Mouse (Mus musculus): ENCODE results near the gene Rnf19b.

Gene Rnf19b

DNA sequence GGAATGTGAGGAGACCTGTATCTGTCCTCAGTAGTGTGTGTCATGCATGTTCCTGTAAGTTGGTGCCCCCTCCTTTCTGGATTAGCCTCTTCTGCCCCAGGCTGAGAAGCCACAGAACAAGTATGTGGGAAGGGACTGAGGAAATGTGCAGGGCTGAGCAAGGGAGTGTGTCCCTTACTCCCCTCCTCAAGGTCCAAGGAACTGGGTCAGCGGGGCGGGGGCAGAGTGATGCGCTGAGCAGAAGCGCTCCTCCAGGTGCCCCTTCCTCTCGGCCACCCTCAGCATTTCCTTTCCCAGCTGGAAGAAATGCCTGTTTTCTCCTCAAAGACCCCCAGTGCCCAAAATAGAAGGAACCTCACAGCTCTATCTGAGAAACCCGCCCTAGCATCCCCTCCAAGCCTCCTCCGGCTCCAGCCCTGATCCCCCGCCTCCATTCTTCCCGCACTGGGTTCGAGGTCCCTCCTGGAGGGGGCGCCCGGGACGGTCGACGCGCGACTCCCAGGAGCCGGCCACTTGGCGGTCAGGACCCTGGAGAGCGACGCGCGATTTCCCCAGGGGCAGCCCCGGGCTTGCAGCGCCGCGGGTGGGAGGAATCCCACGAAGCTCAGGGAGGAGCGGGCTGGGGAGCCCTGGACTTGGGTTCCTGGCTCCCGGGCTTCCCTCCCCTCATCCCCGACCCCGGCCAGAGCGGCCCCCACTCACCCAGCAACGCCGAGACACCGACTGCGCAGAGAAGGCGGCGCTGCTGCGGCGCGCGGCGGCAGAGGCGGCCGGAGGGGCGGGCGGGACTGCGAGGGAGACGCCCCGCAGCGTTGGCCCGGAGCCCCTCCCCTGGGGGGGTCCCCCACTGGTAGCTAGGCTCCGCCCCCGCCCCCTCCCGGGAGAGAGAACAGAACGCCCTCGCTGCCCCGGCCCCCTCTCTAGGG is 62.7 kb downstream of the Rnf19b start:
- peak; percentile 81 for DNase-seq

DNA sequence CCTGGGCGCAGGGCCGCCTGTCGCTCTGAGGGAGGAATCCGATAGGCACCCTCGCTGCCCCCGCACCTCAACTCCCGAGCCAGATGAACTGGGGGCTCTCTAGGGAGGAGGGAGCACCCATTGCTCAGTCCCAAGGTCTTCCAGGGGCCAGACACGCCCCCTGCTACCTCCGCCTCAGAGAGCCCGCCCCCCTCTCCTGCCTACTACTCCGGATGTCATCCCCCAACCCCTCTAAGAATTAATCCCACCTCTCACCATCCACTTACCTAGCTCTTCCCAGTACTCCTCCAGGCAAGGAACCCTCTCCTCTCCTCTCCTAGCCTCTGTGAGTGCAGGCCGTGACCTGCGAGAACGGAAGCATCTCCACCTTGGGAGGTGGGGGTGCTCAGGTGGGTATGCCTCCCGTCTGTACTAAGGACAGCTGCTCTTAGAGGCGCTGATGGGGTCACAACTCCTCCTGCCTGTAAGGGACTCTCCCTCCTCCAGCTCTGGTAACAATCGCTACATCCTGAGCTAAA is 63.6 kb downstream of the Rnf19b start, which contains the start of gene Hpca:
Gene Hpca, minus strand, starts transcription at position 468 of the 518 bp plus-strand sequence.
- no peak for DNase-seq

- no peak for DNase-seq
These were observed 64.0 kb downstream of the Rnf19b start for GRCm38 (mm10) chr4:129122107-129122506.

DNA sequence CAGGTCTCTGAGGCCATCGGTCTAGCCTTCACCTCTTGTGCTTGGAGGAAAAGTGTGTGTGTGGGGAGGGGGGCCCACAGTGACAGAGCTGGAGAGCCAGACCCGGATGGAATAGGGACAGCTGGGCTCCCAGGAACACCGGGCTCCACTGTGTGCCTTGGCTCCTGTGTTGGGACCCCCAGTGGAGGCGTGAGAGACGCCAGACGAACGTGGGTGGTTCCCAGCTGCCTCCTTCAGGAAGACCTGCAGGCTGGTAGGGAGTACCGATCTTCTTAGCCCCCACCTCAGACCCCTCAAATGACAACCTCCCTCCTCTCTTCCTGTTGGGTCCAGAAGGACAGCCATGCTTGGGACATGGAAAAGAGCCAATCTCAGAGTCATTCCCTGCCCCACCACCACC is 64.6 kb downstream of the Rnf19b start:
- no peak for DNase-seq

GRCm38 (mm10) chr4:129124652-129125146 is 66.6 kb downstream of the Rnf19b start:
- no peak for DNase-seq

- DNase-seq: peak; percentile 47
These were observed 67.8 kb downstream of the Rnf19b start for GRCm38 (mm10) chr4:129125736-129126451.

- no peak for DNase-seq
These were observed 70.7 kb downstream of the Rnf19b start for GRCm38 (mm10) chr4:129128582-129129338.

GRCm38 (mm10) chr4:129129387-129129786 is 71.3 kb downstream of the Rnf19b start:
- DNase-seq: no peak

- no peak for DNase-seq
These were observed 72.1 kb downstream of the Rnf19b start for GRCm38 (mm10) chr4:129130149-129130548.

- DNase-seq: peak; percentile 53
These were observed 72.8 kb downstream of the Rnf19b start for GRCm38 (mm10) chr4:129130755-129131303.

GRCm38 (mm10) chr4:129134799-129135585 is 76.9 kb downstream of the Rnf19b start:
- peak; percentile 80 for DNase-seq
